In the genomic region with DNA sequence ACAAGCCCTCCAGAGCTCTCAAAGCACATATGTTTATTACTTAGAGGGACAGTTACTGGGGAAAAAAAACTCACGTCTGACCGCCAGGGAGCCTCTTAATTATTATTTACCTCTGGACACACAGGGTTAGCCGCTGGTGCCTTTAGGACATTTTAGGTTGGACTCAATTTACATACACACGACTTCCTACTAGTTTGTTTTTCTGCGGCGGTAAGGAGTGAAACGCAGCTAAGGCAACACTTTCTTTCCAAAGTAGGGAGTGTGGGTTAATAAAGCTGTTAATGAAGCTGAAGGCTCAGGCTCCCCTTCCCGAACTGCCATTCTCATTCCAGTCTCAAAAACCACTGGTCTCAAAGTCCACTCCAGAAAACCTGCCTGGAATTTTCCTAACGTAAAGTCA, we compare ENCODE assay signal across 8 mouse cellular contexts.
A peak's percentile ranks its signal among the peaks of the same experiment; 100 is the strongest.
DNase-seq lines count a peak whose midpoint lies in the region; ATAC-seq and TF ChIP-seq lines count a peak whose summit lies in the region.

No protein-coding gene starts in this region.

- peak overlapping the region; percentile 59 for H3K4me2 ChIP-seq in heart, embryonic 15.5 days
- H3K4me2 ChIP-seq in hindbrain, embryonic 16.5 days (ENCODE audit: low read length) = peak overlapping the region; percentile 73
- H3K4me2 ChIP-seq in midbrain, embryonic 12.5 days (replicated peaks) = peak overlapping the region; percentile 58

- ATAC-seq in heart, embryonic 15.5 days (replicated peaks; ENCODE audit: insufficient number of reproducible peaks, insufficient read depth, low FRiP score, low read depth) = no peak
- peak; percentile 8; the same call in 1 of the 2 replicates for ATAC-seq in hindbrain, embryonic 16.5 days
- ATAC-seq in midbrain, embryonic 12.5 days (ENCODE audit: low FRiP score, low read depth) = no peak; the same call in 1 of the 2 replicates

- intact Hi-C loops in heart, postnatal 10 days (cut with DNase I) = no loop called here

- H3K9me3 ChIP-seq in heart, embryonic 15.5 days (replicated peaks) = no peaks in the 10 kb centered on the region
- 0 out of 2 replicates have a peak, but pooled peaks cover 3% of the 10 kb centered on the region for H3K9me3 ChIP-seq in hindbrain, embryonic 16.5 days (ENCODE audit: control insufficient read depth, low read length)
- H3K9me3 ChIP-seq in midbrain, embryonic 12.5 days = no peaks in the 10 kb centered on the region

- H3K4me1 ChIP-seq in heart, embryonic 15.5 days (replicated peaks) = peaks cover 66% of the 10 kb centered on the region
- peaks cover 2% of the 10 kb centered on the region; the same call in 1 of the 2 replicates for H3K4me1 ChIP-seq in bone marrow, adult 2 months (ENCODE audit: control insufficient read depth, insufficient read depth, low read length)
- H3K4me1 ChIP-seq in hindbrain, embryonic 16.5 days (ENCODE audit: control insufficient read depth, insufficient read depth, low read depth, low read length) = peaks cover 17% of the 10 kb centered on the region
- peaks cover 32% of the 10 kb centered on the region for H3K4me1 ChIP-seq in midbrain, embryonic 12.5 days

- peak overlapping the region; percentile 68 for H3K9ac ChIP-seq in heart, embryonic 15.5 days
- peak overlapping the region; percentile 65 for H3K9ac ChIP-seq in hindbrain, embryonic 16.5 days (ENCODE audit: low read depth, low read length)
- H3K9ac ChIP-seq in midbrain, embryonic 12.5 days (replicated peaks) = peak overlapping the region; percentile 16; the same call in 1 of the 2 replicates

- TF ChIP-seq CTCF in bone marrow, adult 2 months (IDR thresholded peaks at IDR 0.05; ENCODE audit: control insufficient read depth, insufficient read depth, low read length) = no peak

- peak overlapping the region; percentile 65 for H3K4me3 ChIP-seq in heart, embryonic 15.5 days
- peak overlapping the region; percentile 57 for H3K4me3 ChIP-seq in bone marrow, adult 2 months (replicated peaks; ENCODE audit: control insufficient read depth, low read depth, low read length)
- H3K4me3 ChIP-seq in hindbrain, embryonic 16.5 days (ENCODE audit: low read length) = peak overlapping the region; percentile 41
- H3K4me3 ChIP-seq in midbrain, embryonic 12.5 days = peak overlapping the region; percentile 31

- no peak for DNase-seq in heart, postnatal 10 days
- DNase-seq in urinary bladder, postnatal 14 days (ENCODE audit: low spot score) = no peak
- DNase-seq in urinary bladder, postnatal 25 days (ENCODE audit: low spot score) = no peak
- no peak for DNase-seq in thymus, postnatal 36 days

- peaks cover 16% of the 10 kb centered on the region; the same call in 1 of the 2 replicates for H3K36me3 ChIP-seq in heart, embryonic 15.5 days
- 0 out of 2 replicates have a peak, but pooled peaks cover 4% of the 10 kb centered on the region for H3K36me3 ChIP-seq in hindbrain, embryonic 16.5 days (ENCODE audit: control insufficient read depth, insufficient read depth, low read length)
- H3K36me3 ChIP-seq in midbrain, embryonic 12.5 days = peaks cover 8% of the 10 kb centered on the region; the same call in 1 of the 2 replicates

- WGBS in heart, embryonic 15.5 days = 2% methylated on average over 9 of the region's 9 CpGs
- WGBS in bone marrow, adult 2 months = 12% methylated on average over 9 of the region's 9 CpGs
- whole genome bisulfite sequencing in hindbrain, embryonic 16.5 days = 1% methylated on average over 9 of the region's 9 CpGs
- under 1% methylated on average over 9 of the region's 9 CpGs for WGBS in midbrain, embryonic 12.5 days

- no peak for TF ChIP-seq POLR2A in bone marrow, adult 2 months (IDR thresholded peaks at IDR 0.05; ENCODE audit: borderline replicate concordance, control insufficient read depth, low read depth, low read length)

- peak overlapping the region; percentile 94 for H3K27ac ChIP-seq in heart, embryonic 15.5 days
- H3K27ac ChIP-seq in bone marrow, adult 2 months (ENCODE audit: control insufficient read depth, insufficient read depth, low read depth, low read length, poor library complexity) = peak overlapping the region; percentile 50; the same call in 1 of the 2 replicates
- peak overlapping the region; percentile 65 for H3K27ac ChIP-seq in hindbrain, embryonic 16.5 days (ENCODE audit: low read depth, low read length)
- H3K27ac ChIP-seq in midbrain, embryonic 12.5 days (replicated peaks) = peak overlapping the region; percentile 75; the same call in 1 of the 2 replicates

- H3K27me3 ChIP-seq in heart, embryonic 15.5 days = no peaks in the 10 kb centered on the region
- H3K27me3 ChIP-seq in hindbrain, embryonic 16.5 days (replicated peaks; ENCODE audit: control insufficient read depth, insufficient read depth, low read length) = no peaks in the 10 kb centered on the region
- H3K27me3 ChIP-seq in midbrain, embryonic 12.5 days = no peaks in the 10 kb centered on the region

Comparison
In these comparisons a context has a peak if more than half of its experiments do, and no peak if none do; other contexts are left out.
1. H3K9ac ChIP-seq: peak in every context shown above with its lines; median percentile 68 in heart, embryonic 15.5 days; 65 in hindbrain, embryonic 16.5 days; 16 in midbrain, embryonic 12.5 days.